Mouse (Mus musculus) C2C12 (cell line): ENCODE data around the gene Nek2.

Source experiments
- CTCF ChIP-seq: IDR thresholded peaks from one replicate; pipeline ENCODE4 v1.5.1; 2011; ENCODE audit not compliant: control insufficient read depth, insufficient read depth, insufficient read length
- MYOD1 ChIP-seq: IDR thresholded peaks from one replicate; pipeline ENCODE4 v1.6.1; 2011; ENCODE audit warnings: low read depth; ENCODE audit not compliant: control insufficient read depth, insufficient read length
- USF1 ChIP-seq: IDR thresholded peaks from one replicate; pipeline ENCODE4 v1.6.1; 2011; ENCODE audit warnings: low read depth, mild to moderate bottlenecking, control low read depth, moderate library complexity

DNA sequence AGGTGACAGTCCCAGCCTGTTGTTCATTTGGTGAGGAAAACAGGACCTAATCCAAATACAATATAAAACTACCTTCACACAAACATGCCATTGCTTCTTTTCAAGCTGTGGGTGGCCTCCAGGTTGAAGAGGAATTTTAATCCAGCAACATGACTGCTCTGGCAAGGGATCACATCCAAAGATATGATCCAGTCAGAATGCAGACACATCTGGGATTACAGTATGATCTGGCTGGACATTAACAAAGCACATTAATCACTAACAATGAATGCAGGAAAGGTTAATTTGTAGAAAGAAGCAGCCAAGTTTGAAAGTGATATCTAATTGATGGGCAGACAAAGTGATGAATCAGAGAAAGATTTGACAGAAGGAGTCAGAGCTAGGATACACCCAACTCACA is 36.9 kb downstream of the Nek2 start:
- TF ChIP-seq CTCF (no peak), USF1 (no peak), MYOD1 (no peak)
